9 mouse cellular contexts compared by ENCODE assay signal in genomic region chr15:85580483-85580882, GRCm38 (mm10). TPM values are rescaled to one million over a fixed set of nuclear protein-coding genes. Genes with fewer than 3 reads are reported as not detected.
DNase-seq lines count a peak whose midpoint lies in the region; ATAC-seq and TF ChIP-seq lines count a peak whose summit lies in the region.
"Had no signal": no experiment of that assay in that cellular context is flagged by ENCODE, and none has a peak within 500 bp of the region (broad histone marks: within the 10 kb centered on the region; RNA-seq: fewer than 3 reads in every experiment).

No protein-coding gene starts in this region.

- H3K9me3 ChIP-seq in ES-Bruce4 (replicated peaks; ENCODE audit: control insufficient read depth, insufficient read depth, low read length, poor library complexity, severe bottlenecking) = no peaks in the 10 kb centered on the region
- H3K9me3 ChIP-seq in embryonic facial prominence, embryonic 10.5 days = no peaks in the 10 kb centered on the region
- H3K9me3 ChIP-seq in midbrain, embryonic 12.5 days = no peaks in the 10 kb centered on the region

- H3K4me2 ChIP-seq in midbrain, embryonic 12.5 days (replicated peaks) = peak overlapping the region; percentile 94

- no peak for TF ChIP-seq EP300 in ES-Bruce4 (IDR thresholded peaks at IDR 0.05; ENCODE audit: insufficient read depth, low read depth, low read length)

- no peak for ATAC-seq in midbrain, embryonic 12.5 days (ENCODE audit: low FRiP score, low read depth)

- WGBS in embryonic facial prominence, embryonic 10.5 days = under 1% methylated on average over 47 of the region's 47 CpGs
- 0% methylated on average over 47 of the region's 47 CpGs for WGBS in midbrain, embryonic 12.5 days

- H3K9ac ChIP-seq in ES-Bruce4 (ENCODE audit: low read depth, poor library complexity, severe bottlenecking) = peak overlapping the region; percentile 69
- peak overlapping the region; percentile 83 for H3K9ac ChIP-seq in midbrain, embryonic 12.5 days (replicated peaks)

- no peak overlapping the region for H3K27ac ChIP-seq in ES-Bruce4 (ENCODE audit: insufficient read depth, low read length)
- peak overlapping the region; percentile 76 for H3K27ac ChIP-seq in embryonic facial prominence, embryonic 10.5 days (replicated peaks)
- H3K27ac ChIP-seq in midbrain, embryonic 12.5 days (replicated peaks) = peak overlapping the region; percentile 79

- peak; percentile 59 for DNase-seq in embryonic facial prominence, embryonic 10.5 days (ENCODE audit: low spot score)
- DNase-seq in kidney, postnatal 10 days = peak; percentile 50
- no peak for DNase-seq in cerebellum, adult 9-10 months
- DNase-seq in cerebellum, postnatal 4 days (ENCODE audit: low spot score in 2 of 2) = no peak
- DNase-seq in ovary, adult 18-20 months (ENCODE audit: low spot score) = no peak
- DNase-seq in ovary, postnatal 36 days (ENCODE audit: low spot score) = no peak

- peak overlapping the region; percentile 55 for H3K4me3 ChIP-seq in ES-Bruce4 (ENCODE audit: low read depth, low read length)
- peak overlapping the region; percentile 65 for H3K4me3 ChIP-seq in embryonic facial prominence, embryonic 10.5 days
- H3K4me3 ChIP-seq in midbrain, embryonic 12.5 days = peak overlapping the region; percentile 77
- H3K4me3 ChIP-seq: megakaryocyte, embryonic 14.5 days had no signal

- no peak for TF ChIP-seq POLR2A in ES-Bruce4 (IDR thresholded peaks at IDR 0.05; ENCODE audit: insufficient read depth, low read length)

- no peaks in the 10 kb centered on the region for H3K36me3 ChIP-seq in ES-Bruce4 (ENCODE audit: control insufficient read depth, insufficient read depth, low read length, poor library complexity, severe bottlenecking)
- H3K36me3 ChIP-seq in embryonic facial prominence, embryonic 10.5 days (replicated peaks) = no peaks in the 10 kb centered on the region
- H3K36me3 ChIP-seq in midbrain, embryonic 12.5 days = no peaks in the 10 kb centered on the region

- no peak for TF ChIP-seq CTCF in ES-Bruce4 (IDR thresholded peaks at IDR 0.05; ENCODE audit: low read depth, low read length)

- H3K27me3 ChIP-seq in ES-Bruce4 (ENCODE audit: control insufficient read depth, insufficient read depth, low read length, poor library complexity, severe bottlenecking) = peaks cover 28% of the 10 kb centered on the region
- peaks cover 95% of the 10 kb centered on the region for H3K27me3 ChIP-seq in embryonic facial prominence, embryonic 10.5 days (replicated peaks; ENCODE audit: low read depth, poor library complexity, severe bottlenecking)
- H3K27me3 ChIP-seq in midbrain, embryonic 12.5 days = peaks cover 93% of the 10 kb centered on the region

- no peaks in the 10 kb centered on the region for H3K4me1 ChIP-seq in ES-Bruce4 (ENCODE audit: control insufficient read depth, insufficient read depth, low read length)
- H3K4me1 ChIP-seq in embryonic facial prominence, embryonic 10.5 days = peaks cover 66% of the 10 kb centered on the region
- peaks cover 63% of the 10 kb centered on the region for H3K4me1 ChIP-seq in midbrain, embryonic 12.5 days

RNA-seq across cellular contexts. Expression of gene Wnt7b, which starts 1.8 kb away (rescaled TPM):
- 29.8 and 30.2 TPM in 2 replicates for polyA plus RNA-seq in ES-Bruce4 (2011; ENCODE audit: insufficient read depth, insufficient read length, low read depth, missing spikeins)
- 22.0 and 29.5 TPM in 2 replicates for polyA plus RNA-seq in embryonic facial prominence, embryonic 10.5 days (2016; fragmentation: Nextera tagmentation; extraction: Ambion mirVana)
- polyA plus RNA-seq in midbrain, embryonic 12.5 days (2016; fragmentation: Nextera tagmentation; extraction: Ambion mirVana) = 68.3 and 86.4 TPM in 2 replicates

Comparison
In these comparisons a context has a peak if more than half of its experiments do, and no peak if none do; other contexts are left out.
1. DNase-seq: peak in embryonic facial prominence, embryonic 10.5 days (single experiment) and kidney, postnatal 10 days (single experiment); none in cerebellum, adult 9-10 months (single experiment), cerebellum, postnatal 4 days (0 of 2), ovary, adult 18-20 months (single experiment) and ovary, postnatal 36 days (single experiment).
2. Peak in every context shown above with its lines, with median percentiles within 50 percentile points of each other: H3K4me3 ChIP-seq.